Mouse (Mus musculus) heart, embryonic 15.5 days (tissue): ENCODE measurements around the gene Nup98. TPM values are rescaled to one million over a fixed set of nuclear protein-coding genes. Genes with fewer than 3 reads are reported as not detected.

Experiments used
- ATAC-seq: fragments of 200-750 bp; cut with Nextera tagmentation; replicated peaks from 2 replicates; pipeline ENCODE4 v1.8.0; 2017; ENCODE audit warnings: low read depth, moderate TSS enrichment; ENCODE audit not compliant: insufficient number of reproducible peaks, insufficient read depth, low FRiP score
- H3K27ac ChIP-seq: fragments of 300-500 bp; sonication (generic); 2 replicates; pipeline ENCODE4 v1.5.1; 2015; ENCODE audit warnings: mild to moderate bottlenecking, inconsistent platforms
- H3K27me3 ChIP-seq: fragments of 300-500 bp; sonication (generic); 2 replicates; pipeline ENCODE4 v1.6.1; 2015; ENCODE audit warnings: inconsistent platforms
- H3K36me3 ChIP-seq: fragments of 300-500 bp; sonication (generic); 2 replicates; pipeline ENCODE4 v1.6.1; 2015; ENCODE audit warnings: mild to moderate bottlenecking, inconsistent platforms
- H3K4me1 ChIP-seq: fragments of 300-500 bp; sonication (generic); replicated peaks from 2 replicates; pipeline ENCODE4 v1.6.1; 2015; ENCODE audit warnings: inconsistent platforms
- H3K4me2 ChIP-seq: fragments of 300-500 bp; sonication (generic); 2 replicates; pipeline ENCODE4 v1.6.1; 2015; ENCODE audit warnings: inconsistent platforms, mild to moderate bottlenecking, moderate library complexity
- H3K4me3 ChIP-seq: fragments of 300-500 bp; sonication (generic); 2 replicates; pipeline ENCODE4 v1.5.1; 2015; ENCODE audit warnings: mild to moderate bottlenecking, inconsistent platforms
- H3K9ac ChIP-seq: fragments of 300-500 bp; sonication (generic); 2 replicates; pipeline ENCODE4 v1.6.1; 2015; ENCODE audit warnings: mild to moderate bottlenecking, inconsistent platforms
- H3K9me3 ChIP-seq: fragments of 300-500 bp; sonication (generic); replicated peaks from 2 replicates; pipeline ENCODE4 v1.6.1; 2016; ENCODE audit warnings: inconsistent platforms
- WGBS: fragments of 180-500 bp; shearing (Covaris S2); methylation state at CpG from one replicate; pipeline ENCODE4 v1.1.7; 2015; ENCODE audit warnings: mixed read lengths; 5-methylcytosine and 5-hydroxymethylcytosine counted together
- polyA plus RNA-seq: library from polyadenylated mRNA; unstranded; fragments of >200 nt; fragmentation: Nextera tagmentation; extraction: Ambion mirVana; gene quantifications from 2 replicates; pipeline ENCODE4 v1.2.1, GENCODE M21; 2015

Nup98 gene
- polyA plus RNA-seq, 1 experiment from 2014 or later, result 17.8 TPM

DNA sequence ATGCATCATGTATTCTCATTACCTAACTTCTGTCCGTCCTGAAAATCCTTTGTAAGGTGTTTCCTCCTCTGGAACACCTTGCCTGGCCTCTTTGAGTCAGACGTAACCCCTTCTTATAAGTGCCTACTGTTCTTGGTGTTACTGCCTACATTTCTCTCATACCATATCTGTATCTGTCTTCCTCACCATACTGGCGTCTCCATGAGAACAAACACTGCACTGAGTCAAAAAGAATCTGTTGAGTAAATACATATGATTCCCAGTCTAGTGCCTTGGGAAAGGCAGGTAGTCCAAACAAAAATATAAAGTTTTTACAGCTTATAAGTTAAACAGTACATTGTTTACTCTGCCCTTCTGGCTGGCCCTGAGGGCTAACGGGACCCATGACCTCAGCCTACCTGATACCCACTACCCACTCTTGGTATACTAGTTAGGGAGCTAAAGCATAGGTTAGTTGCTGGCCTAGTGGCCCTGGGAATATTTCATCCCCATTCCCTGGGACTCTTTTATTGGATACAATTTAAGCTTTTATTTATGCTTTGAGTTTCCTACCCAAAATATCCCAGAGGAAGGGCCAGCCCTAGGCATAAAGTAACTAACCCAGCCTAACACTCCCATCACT, 18.2 kb upstream of the Nup98 start:
- no peak overlapping the region for H3K4me2 ChIP-seq
- WGBS, result 81% methylated on average over 4 of the region's 4 CpGs
- H3K4me3 ChIP-seq, result no peak overlapping the region
- H3K27me3 ChIP-seq, result no peaks in the 10 kb centered on the region
- H3K27ac ChIP-seq, result no peak overlapping the region
- H3K36me3 ChIP-seq, result 0 out of 2 replicates have a peak, but pooled peaks cover 9% of the 10 kb centered on the region
- H3K9ac ChIP-seq, result no peak overlapping the region
- H3K4me1 ChIP-seq, result peaks cover 6% of the 10 kb centered on the region
- no peaks in the 10 kb centered on the region for H3K9me3 ChIP-seq
- no peak for ATAC-seq

DNA sequence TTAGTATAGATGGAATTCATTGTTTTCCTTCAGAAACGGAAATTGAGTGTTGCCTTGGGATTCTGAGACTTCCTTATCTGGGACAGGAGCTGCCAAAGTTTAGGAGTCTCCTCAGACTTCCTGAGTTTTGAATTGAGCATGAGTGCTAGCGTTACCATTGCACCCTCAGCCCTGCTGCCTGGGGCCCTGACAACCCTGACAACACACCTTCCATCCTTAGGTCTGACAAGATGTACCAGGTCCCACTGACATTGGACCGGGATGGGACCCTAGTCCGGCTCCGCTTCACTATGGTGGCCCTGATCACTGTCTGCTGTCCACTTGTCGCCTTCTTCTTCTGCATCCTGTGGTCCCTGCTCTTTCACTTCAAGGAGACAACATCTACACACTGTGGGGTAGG, 16.1 kb upstream of the Nup98 start:
- Histone ChIP-seq H3K36me3 (0 out of 2 replicates have a peak, but pooled peaks cover 9% of the 10 kb centered on the region), H3K9me3 (no peaks in the 10 kb centered on the region), H3K27me3 (no peaks in the 10 kb centered on the region), H3K4me1 (peaks cover 6% of the 10 kb centered on the region), H3K9ac (no peak overlapping the region), H3K4me3 (no peak overlapping the region), H3K4me2 (no peak overlapping the region), H3K27ac (no peak overlapping the region)
- no peak for ATAC-seq
- 82% methylated on average over 6 of the region's 6 CpGs for WGBS

DNA sequence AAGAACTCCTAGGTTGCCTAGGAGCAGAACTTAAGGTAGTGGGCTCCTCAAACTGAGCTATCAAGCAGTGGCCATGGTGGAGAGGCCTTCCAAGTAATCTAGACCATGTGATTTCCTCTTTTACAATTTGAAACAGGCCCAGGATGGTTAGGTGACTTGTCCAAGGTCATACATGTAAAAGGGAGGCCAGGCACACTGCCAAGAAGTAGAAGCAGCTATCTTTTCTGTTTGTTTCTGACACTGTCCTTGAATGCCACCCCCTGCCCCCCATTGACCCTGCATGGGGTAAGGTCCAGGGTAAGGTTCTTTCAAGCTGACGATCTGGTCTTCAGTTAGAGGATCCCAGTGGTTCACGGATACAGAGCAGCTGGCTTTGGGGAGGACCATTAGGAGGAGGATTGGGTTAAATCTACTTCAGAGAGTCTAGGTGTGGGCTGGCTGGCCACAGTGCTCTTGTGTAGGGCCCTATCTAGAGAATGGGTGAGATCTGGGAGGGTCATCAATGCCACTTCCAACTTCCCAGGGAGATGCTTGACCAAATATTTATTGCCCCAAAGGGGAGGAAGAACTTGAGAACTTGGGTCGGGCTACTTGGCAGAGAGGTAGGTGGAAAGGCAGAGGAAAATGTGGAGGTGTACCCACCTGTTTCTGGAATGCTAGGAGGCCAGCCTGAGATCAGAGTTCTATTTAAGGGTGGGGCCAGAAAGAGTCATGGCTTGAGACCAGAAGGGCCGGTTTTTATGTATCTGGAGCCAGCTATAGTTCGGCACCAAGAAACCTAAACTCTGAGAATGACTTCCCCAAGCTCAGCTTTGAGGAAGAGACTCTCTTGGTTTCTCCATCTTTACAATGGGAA, 14.1 kb upstream of the Nup98 start:
- ATAC-seq, result no peak
- Histone ChIP-seq H3K36me3 (0 out of 2 replicates have a peak, but pooled peaks cover 3% of the 10 kb centered on the region), H3K4me1 (peaks cover 6% of the 10 kb centered on the region), H3K4me3 (no peak overlapping the region), H3K9ac (no peak overlapping the region), H3K27me3 (no peaks in the 10 kb centered on the region), H3K9me3 (no peaks in the 10 kb centered on the region), H3K27ac (no peak overlapping the region), H3K4me2 (0 out of 2 replicates have a peak overlapping the region, but pooled peaks have one; percentile 83)
- WGBS, result 84% methylated on average over 5 of the region's 5 CpGs

DNA sequence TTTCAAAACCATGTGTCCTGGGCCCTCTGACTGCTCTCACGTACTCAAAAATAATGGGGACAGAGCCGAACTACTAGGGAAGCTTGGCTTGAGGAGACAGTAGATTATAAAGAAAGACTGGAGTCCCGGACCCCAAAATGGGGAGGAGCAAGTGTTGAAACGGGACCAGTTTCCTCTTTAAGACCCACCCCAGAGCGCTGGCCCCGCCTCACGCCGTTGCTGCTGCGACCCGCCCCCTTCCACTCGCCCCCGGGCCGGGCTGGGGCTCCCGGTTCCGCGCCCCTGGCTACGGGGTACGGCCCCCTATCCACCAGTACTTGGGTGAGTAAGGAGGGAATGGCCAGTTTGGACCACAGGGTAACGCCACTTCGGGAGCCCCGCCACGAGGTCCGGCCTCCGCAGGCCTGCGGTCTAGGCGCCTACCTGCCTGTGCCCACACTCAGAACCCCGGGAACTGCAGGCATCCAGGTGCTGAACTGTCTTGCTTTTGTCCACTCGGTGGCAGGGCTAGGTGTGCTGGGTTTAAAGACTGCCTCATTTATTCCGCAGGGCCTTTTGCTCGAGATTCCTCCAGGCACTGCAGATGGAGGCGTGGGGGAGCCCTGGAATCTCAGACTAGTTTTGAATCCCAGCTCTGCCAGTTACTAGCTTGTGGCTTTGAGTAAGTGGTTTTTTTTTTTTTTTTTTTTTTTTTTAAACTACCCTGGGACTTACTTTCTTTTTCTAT, 13.0 kb upstream of the Nup98 start:
- H3K36me3 ChIP-seq, result no peaks in the 10 kb centered on the region
- WGBS, result 1% methylated on average over 31 of the region's 31 CpGs
- H3K4me3 ChIP-seq, result peak overlapping the region; percentile 77
- peak overlapping the region; percentile 74 for H3K9ac ChIP-seq
- peaks cover 6% of the 10 kb centered on the region for H3K4me1 ChIP-seq
- H3K27me3 ChIP-seq, result no peaks in the 10 kb centered on the region
- peak; percentile 84 for ATAC-seq
- H3K4me2 ChIP-seq, result peak overlapping the region; percentile 83
- H3K9me3 ChIP-seq, result no peaks in the 10 kb centered on the region
- H3K27ac ChIP-seq, result peak overlapping the region; percentile 74

DNA sequence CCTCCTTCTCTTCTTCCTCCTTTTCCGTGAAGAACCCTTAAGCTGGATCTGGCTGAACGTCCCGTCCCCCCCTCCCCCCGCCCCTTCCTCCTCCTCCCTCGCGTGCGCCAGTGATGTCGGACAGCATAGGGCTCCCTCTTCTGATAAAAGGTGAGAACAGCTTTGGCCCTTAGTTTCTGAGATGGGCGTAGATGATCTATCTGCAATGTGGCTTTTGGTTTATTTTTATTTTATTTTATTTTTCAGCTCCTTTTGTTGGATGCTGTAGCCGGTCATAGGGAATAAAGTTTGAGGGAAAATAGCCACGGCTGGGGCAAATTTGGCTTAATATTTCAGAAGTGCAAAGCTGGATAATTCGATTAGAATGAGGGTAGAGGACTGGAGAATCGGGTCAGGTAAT, 12.4 kb upstream of the Nup98 start:
- H3K27ac ChIP-seq, result peak overlapping the region; percentile 74
- no peaks in the 10 kb centered on the region for H3K36me3 ChIP-seq
- peak overlapping the region; percentile 74 for H3K9ac ChIP-seq
- H3K27me3 ChIP-seq, result no peaks in the 10 kb centered on the region
- H3K9me3 ChIP-seq, result no peaks in the 10 kb centered on the region
- ATAC-seq, result peak; percentile 50; the same call in 1 of the 2 replicates
- WGBS, result under 1% methylated on average over 9 of the region's 13 CpGs
- H3K4me2 ChIP-seq, result peak overlapping the region; percentile 83
- H3K4me3 ChIP-seq, result peak overlapping the region; percentile 77
- peaks cover 6% of the 10 kb centered on the region for H3K4me1 ChIP-seq

DNA sequence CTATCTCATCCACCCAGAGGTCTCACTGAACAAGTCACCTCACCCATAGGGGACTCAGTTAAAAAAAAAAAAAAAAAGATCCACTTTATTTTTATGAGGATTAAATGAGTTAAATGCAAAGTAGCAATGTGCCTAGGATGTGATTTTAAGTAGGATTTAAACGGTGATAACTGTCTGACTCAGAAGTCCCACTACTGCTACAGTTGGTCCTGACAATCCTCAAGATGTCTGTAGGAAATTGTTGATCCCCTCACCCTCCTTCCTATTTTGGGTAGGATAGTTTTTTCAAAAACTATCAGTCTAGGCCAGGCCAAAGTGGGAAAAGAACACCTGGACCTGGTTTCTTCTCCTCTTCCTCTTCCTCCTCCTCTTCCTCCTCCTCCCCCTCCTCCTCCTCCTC, 11.9 kb upstream of the Nup98 start:
- H3K9ac ChIP-seq, result no peak overlapping the region
- H3K4me1 ChIP-seq, result peaks cover 6% of the 10 kb centered on the region
- no peaks in the 10 kb centered on the region for H3K9me3 ChIP-seq
- H3K27ac ChIP-seq, result no peak overlapping the region
- H3K4me2 ChIP-seq, result peak overlapping the region; percentile 83
- no peak for ATAC-seq
- no peaks in the 10 kb centered on the region for H3K27me3 ChIP-seq
- no peaks in the 10 kb centered on the region for H3K36me3 ChIP-seq
- H3K4me3 ChIP-seq, result peak overlapping the region; percentile 77; the same call in 1 of the 2 replicates
- WGBS, result 30% methylated on average over 1 of the region's 1 CpGs

DNA sequence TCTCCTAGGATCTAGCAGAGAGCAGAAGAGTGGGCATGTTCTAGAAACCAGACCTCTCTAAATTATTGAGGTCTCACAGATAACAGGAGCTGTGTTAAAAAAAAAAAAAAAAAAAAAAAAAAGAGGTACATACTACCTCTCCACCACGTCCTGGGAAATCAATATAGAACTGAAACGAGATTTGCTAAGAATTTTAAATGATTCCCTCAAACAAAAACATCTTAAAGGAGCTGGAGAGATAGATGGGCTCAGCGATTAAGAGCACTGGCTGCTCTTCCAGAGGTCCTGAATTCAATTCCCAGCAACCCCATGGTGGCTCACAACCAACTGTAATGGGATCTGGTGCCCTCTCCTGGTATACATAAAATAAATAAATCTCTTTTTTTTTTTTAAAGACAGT, 1.1 kb upstream of the Nup98 start:
- no peaks in the 10 kb centered on the region for H3K36me3 ChIP-seq
- peak overlapping the region; percentile 70 for H3K4me2 ChIP-seq
- H3K9me3 ChIP-seq, result no peaks in the 10 kb centered on the region
- peaks cover 9% of the 10 kb centered on the region for H3K4me1 ChIP-seq
- H3K4me3 ChIP-seq, result peak overlapping the region; percentile 89
- ATAC-seq, result no peak
- peak overlapping the region; percentile 86 for H3K27ac ChIP-seq
- WGBS, result 61% methylated on average over 3 of the region's 3 CpGs
- peak overlapping the region; percentile 71 for H3K9ac ChIP-seq
- H3K27me3 ChIP-seq, result no peaks in the 10 kb centered on the region

DNA sequence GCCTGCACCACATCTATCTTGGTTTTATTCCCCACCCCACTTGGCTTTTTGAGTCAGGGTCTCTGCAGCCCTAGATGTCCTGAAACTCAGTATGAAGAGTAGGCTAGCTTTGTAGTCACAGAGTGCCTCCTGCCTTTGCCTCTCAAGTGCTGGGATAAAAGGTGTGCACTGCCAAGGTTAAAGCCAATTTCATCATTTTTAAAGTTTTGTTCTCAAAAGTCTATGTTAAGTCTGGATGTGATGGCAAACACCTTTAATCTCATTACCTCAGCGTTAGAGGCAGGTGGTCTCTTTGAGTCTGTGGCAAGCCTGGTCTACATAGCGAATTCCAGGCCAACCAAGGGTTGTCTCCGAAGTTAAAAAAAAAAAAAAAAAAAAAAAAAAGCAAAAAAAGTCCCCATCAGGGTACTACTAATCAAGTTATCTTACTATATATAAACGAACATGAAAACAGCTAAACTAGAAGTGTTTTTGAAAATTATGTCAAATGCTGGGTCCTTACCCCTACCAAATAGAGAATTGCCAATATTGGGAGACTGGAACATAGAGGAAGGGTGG, 1.1 kb downstream of the Nup98 start:
- 35% methylated on average over 4 of the region's 4 CpGs for WGBS
- no peaks in the 10 kb centered on the region for H3K9me3 ChIP-seq
- ATAC-seq, result no peak
- no peaks in the 10 kb centered on the region for H3K27me3 ChIP-seq
- H3K4me1 ChIP-seq, result peaks cover 9% of the 10 kb centered on the region
- 0 out of 2 replicates have a peak, but pooled peaks cover 4% of the 10 kb centered on the region for H3K36me3 ChIP-seq
- H3K27ac ChIP-seq, result 0 out of 2 replicates have a peak overlapping the region, but pooled peaks have one; percentile 96
- peak overlapping the region; percentile 89 for H3K4me3 ChIP-seq
- H3K4me2 ChIP-seq, result peak overlapping the region; percentile 75
- H3K9ac ChIP-seq, result peak overlapping the region; percentile 88

DNA sequence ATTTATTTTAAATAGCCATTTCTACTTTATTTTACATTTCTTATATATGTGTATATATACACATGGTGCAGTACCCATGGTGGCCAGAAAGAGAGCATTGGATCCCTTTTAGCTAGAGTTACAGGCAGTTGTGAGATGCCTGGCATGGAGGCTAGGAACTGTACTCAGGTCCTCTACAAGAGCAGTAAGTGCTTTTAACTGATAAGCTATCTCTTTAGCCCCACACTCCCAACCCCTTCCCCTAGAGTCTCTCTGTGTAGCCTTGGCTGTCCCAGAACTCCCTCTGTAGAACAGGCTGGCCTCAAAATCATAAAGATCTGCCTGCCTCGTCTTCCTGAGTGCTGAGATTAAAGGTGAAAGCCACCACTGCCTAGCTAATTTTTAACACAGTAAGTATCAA, 4.3 kb downstream of the Nup98 start:
- Histone ChIP-seq H3K36me3 (0 out of 2 replicates have a peak, but pooled peaks cover 4% of the 10 kb centered on the region), H3K9me3 (no peaks in the 10 kb centered on the region), H3K9ac (no peak overlapping the region), H3K27ac (no peak overlapping the region), H3K4me2 (no peak overlapping the region), H3K4me1 (peaks cover 12% of the 10 kb centered on the region), H3K27me3 (no peaks in the 10 kb centered on the region), H3K4me3 (no peak overlapping the region)
- 53% methylated on average over 1 of the region's 1 CpGs for WGBS
- ATAC-seq, result no peak

DNA sequence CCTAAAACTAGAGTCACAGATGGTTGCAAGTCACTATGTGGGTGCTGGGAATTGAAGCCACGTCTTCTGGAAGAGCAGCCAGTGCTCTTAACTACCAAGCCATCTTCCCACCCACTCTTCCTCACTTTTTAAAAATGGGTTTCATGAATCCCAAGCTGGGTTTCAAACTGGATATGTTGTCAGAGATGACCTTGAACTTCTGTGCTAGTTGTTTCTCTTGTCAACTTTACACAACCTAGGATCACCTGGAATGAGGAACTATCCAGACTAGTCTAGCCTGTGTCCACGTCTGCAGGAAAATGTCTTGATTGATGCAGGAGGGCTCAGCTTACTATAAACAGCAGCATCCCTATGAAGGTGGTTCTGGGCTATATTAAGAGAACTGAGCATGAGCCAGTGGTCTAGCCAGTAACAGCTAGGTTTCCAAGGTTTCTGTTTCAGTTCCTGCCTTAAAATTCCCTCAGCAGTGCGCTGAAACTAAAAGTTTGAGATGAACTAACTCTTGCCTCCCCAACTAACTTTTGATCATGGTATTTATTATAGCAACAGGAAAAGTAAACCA, 5.6 kb downstream of the Nup98 start:
- Histone ChIP-seq H3K27ac (no peak overlapping the region), H3K36me3 (0 out of 2 replicates have a peak, but pooled peaks cover 4% of the 10 kb centered on the region), H3K4me3 (no peak overlapping the region), H3K9me3 (no peaks in the 10 kb centered on the region), H3K4me2 (no peak overlapping the region), H3K4me1 (peaks cover 12% of the 10 kb centered on the region), H3K27me3 (no peaks in the 10 kb centered on the region), H3K9ac (no peak overlapping the region)
- WGBS, result 83% methylated on average over 3 of the region's 3 CpGs
- no peak for ATAC-seq
